Mouse (Mus musculus): ENCODE data around the gene Trim9.

- no peak for TF ChIP-seq POLR2A (IDR thresholded peaks at IDR 0.05; ENCODE audit: low read depth, low read length)
- TF ChIP-seq CTCF (IDR thresholded peaks at IDR 0.05; ENCODE audit: extremely low read depth, insufficient read depth, insufficient read length, insufficient replicate concordance): no peak
Measured at GRCm38 (mm10) chr12:70228155-70228554, 119.3 kb downstream of the Trim9 start.
